Mouse (Mus musculus): ENCODE data around the gene Gm8439.
A peak's percentile ranks its signal among the peaks of the same experiment; 100 is the strongest.
"Not testable (repeated sequence)": the region's sequence is repeated elsewhere in the genome, so short reads cannot be mapped to it uniquely, and the experiment has no call there.

The Gm8439 gene

GRCm38 (mm10) chr4:120588445-120588844 lies at the start of gene Gm8439:
Gene Gm8439, plus strand, starts transcription at chr4:120588745.
- peak; percentile 24 for DNase-seq (ENCODE audit: low spot score)

- DNase-seq (ENCODE audit: low spot score), result no peak
Observed at GRCm38 (mm10) chr4:120544896-120545295, 43.6 kb upstream of the Gm8439 start.

- no peak for DNase-seq (ENCODE audit: low spot score)
Observed at GRCm38 (mm10) chr4:120556592-120556991, 32.0 kb upstream of the Gm8439 start.

- DNase-seq (ENCODE audit: low spot score), result peak; percentile 11
Observed at GRCm38 (mm10) chr4:120565726-120566125, 22.8 kb upstream of the Gm8439 start.

DNA sequence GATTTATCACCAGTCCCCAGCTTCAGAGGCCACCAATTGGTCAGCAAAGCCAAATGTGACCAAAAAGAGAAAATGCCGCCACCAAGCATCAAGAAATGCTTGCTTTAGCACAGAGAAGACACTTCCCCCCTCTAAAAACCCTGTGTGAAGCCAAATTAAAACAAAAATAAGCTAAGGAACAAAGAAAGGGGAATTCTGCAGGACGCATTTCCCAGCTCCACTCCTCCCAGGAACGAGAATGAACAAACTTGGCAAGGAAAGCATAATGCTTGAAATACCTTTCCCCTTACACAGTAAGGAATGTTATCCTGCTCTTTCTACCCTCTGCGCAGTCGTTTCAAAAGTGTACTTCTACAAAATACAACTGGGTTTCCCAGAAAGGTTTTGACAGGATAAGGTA lies 20.5 kb upstream of the Gm8439 start:
- peak; percentile 13 for DNase-seq (ENCODE audit: low spot score)

GRCm38 (mm10) chr4:120569025-120569424 lies 19.5 kb upstream of the Gm8439 start:
- DNase-seq (ENCODE audit: low spot score), result peak; percentile 20

DNA sequence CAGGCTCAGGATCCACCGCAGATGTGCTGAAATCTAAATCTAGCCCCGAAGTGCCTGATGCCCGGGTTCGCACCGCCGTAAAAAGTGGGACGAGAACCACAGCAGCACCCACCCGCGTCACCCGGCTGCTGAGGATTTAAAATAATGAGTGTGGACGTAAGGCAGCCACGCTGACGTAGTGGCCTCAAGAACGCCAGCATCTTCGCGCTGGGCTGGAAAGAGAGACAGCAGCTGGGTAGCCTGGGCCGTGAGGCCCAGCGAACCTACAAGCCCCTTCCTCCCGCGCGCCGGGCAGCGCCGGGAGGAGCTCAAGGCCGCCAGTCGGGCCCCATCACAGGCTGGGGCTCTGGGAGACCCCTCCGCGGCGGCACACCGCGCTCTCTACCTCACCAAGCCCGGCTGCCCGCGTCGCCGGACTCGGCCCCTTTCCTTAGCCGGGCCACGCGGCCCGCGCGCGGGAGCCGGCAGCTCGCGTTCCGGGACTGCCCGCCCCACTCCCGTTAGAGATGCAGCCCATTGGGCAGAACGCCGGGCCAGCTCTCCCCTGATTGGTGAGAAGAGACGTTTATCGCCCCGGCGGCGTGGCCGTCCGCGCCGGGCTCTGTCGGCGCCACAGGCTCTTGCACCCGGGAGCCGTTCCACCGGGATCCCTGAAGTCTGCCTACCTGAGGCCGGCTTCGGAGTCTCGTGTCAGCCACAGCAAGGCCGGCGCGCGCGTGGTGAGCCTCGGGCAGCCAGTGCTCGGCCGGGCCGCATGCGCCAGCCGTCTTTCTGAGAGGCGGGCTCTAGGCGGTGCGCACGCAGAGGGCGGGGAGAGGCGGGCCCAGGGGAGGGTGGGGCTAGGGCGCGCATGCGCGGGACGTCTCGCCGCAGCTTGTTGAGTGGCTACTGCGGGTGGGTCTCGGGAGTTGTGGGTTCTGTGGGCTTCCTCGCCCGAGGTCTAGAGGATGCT lies 18.8 kb upstream of the Gm8439 start, which contains the start of gene Ctps:
Ctps (minus strand) TSS at position 791 of the 952 bp plus-strand sequence.
- DNase-seq (ENCODE audit: low spot score), result peak; percentile 97

- DNase-seq (ENCODE audit: low spot score), result no peak
Observed at GRCm38 (mm10) chr4:120570438-120571069, 18.0 kb upstream of the Gm8439 start.

DNA sequence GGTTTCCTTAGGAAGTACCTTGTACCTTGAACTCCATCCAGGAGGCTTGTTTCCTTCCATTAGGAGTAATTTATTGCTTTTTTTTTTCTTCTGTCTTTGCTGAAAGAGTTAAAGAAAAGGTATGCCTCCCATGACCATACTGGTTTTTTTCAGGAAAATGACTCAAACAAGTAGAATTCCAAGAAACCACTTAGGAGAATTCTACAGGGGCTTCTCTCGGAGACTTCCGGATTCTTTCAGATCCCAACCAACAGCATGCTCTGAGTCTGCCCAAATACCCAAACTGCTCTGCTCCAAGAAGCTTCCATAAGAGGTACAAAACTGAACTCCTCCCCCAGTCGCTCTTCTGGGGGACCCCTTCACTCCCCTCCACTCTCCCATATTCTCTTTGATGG lies 17.5 kb upstream of the Gm8439 start:
- DNase-seq (ENCODE audit: low spot score), result peak; percentile 9

DNA sequence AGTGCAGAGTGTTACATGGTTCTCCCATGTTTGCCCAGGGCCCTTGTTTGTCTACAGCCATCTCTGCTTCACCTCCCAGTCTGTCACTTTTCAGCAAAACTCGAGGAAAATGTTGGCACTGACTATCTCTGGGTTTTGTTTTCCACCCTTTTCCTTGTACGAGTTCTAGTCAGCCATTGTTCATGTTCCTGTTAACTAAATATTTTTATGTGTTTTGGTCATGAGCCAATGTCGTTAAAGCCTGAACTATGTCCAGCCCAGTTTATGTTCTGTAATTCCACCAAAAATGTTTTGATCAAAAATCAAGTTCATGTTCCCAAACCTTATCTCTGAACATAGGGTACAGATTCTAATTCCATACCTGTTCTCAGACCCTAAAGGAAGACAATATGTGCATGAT lies 16.9 kb upstream of the Gm8439 start:
- DNase-seq (ENCODE audit: low spot score), result no peak

GRCm38 (mm10) chr4:120580894-120581293 lies 7.7 kb upstream of the Gm8439 start:
- no peak for DNase-seq (ENCODE audit: low spot score)

GRCm38 (mm10) chr4:120581711-120582110 lies 6.8 kb upstream of the Gm8439 start:
- no peak for DNase-seq (ENCODE audit: low spot score)

- DNase-seq (ENCODE audit: low spot score), result no peak
Observed at GRCm38 (mm10) chr4:120586986-120587385, 1.6 kb upstream of the Gm8439 start.

GRCm38 (mm10) chr4:120589070-120589469 lies 525 bp downstream of the Gm8439 start:
- DNase-seq (ENCODE audit: low spot score), result no peak

GRCm38 (mm10) chr4:120589815-120590422 lies 1.4 kb downstream of the Gm8439 start:
- DNase-seq (ENCODE audit: low spot score), result peak; percentile 74

GRCm38 (mm10) chr4:120590973-120591372 lies 2.4 kb downstream of the Gm8439 start:
- no peak for DNase-seq (ENCODE audit: low spot score)

- not testable (repeated sequence) for DNase-seq (ENCODE audit: low spot score)
Observed at GRCm38 (mm10) chr4:120596210-120596609, 7.7 kb downstream of the Gm8439 start.

GRCm38 (mm10) chr4:120598922-120599321 lies 10.4 kb downstream of the Gm8439 start:
- peak; percentile 34 for DNase-seq (ENCODE audit: low spot score)

DNA sequence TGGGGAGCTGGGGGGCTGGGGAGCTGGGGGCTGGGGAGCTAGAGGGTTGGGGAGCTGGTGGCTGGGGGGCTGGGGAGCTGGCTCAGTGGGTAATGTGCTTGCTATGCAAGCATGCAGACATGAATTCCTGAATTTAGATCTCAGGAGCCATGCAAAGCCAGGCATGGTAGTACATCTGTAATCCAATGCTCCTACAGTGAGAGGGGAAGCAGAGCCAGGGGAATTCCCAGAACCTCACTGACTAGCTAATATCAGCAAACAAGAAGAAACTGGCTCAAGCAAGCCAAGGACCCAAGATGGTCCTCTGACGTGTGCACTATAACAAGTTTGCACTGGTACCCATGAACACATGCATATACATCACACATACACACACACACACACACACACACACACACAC lies 13.2 kb downstream of the Gm8439 start:
- DNase-seq (ENCODE audit: low spot score), result no peak

- DNase-seq (ENCODE audit: low spot score), result no peak
Observed at GRCm38 (mm10) chr4:120602669-120603068, 14.1 kb downstream of the Gm8439 start.

GRCm38 (mm10) chr4:120606941-120607340 lies 18.4 kb downstream of the Gm8439 start:
- no peak for DNase-seq (ENCODE audit: low spot score)

GRCm38 (mm10) chr4:120611005-120611404 lies 22.5 kb downstream of the Gm8439 start:
- no peak for DNase-seq (ENCODE audit: low spot score)
